Mouse (Mus musculus): ENCODE results near the gene Usp32. TPM values are rescaled to one million over a fixed set of nuclear protein-coding genes. Genes with fewer than 3 reads are reported as not detected.
A peak's percentile ranks its signal among the peaks of the same experiment; 100 is the strongest.
"Not testable (repeated sequence)": the region's sequence is repeated elsewhere in the genome, so short reads cannot be mapped to it uniquely, and the experiment has no call there.

The Usp32 gene
- polyA plus RNA-seq, 1 experiment from 2014 or later = 9.8 TPM

- Histone ChIP-seq H3K27me3 (no peaks in the 10 kb centered on the region), H3K4me3 (no peak overlapping the region), H3K9me3 (no peaks in the 10 kb centered on the region), H3K27ac (replicated peaks) (no peak overlapping the region), H3K4me2 (replicated peaks) (no peak overlapping the region), H3K4me1 (peaks cover 11% of the 10 kb centered on the region), H3K36me3 (no peaks in the 10 kb centered on the region), H3K9ac (replicated peaks) (no peak overlapping the region)
- WGBS = 87% methylated on average over 1 of the region's 1 CpGs
- ATAC-seq (replicated peaks) = no peak
These were observed 27.5 kb upstream of the Usp32 start for GRCm38 (mm10) chr11:85167503-85167902.

- ATAC-seq (replicated peaks) = no peak
- Histone ChIP-seq H3K27ac (replicated peaks) (no peak overlapping the region), H3K4me3 (no peak overlapping the region)
These were observed 24.4 kb upstream of the Usp32 start for GRCm38 (mm10) chr11:85164371-85164770.

GRCm38 (mm10) chr11:85163014-85163413 lies 23.1 kb upstream of the Usp32 start:
- H3K36me3 ChIP-seq; H3K4me3 ChIP-seq; ATAC-seq (replicated peaks); H3K4me2 ChIP-seq (replicated peaks); H3K9ac ChIP-seq (replicated peaks); H3K9me3 ChIP-seq; H3K27ac ChIP-seq (replicated peaks); H3K27me3 ChIP-seq; H3K4me1 ChIP-seq: not testable (repeated sequence)
- WGBS = 90% methylated on average over 1 of the region's 1 CpGs

More at GRCm38 (mm10) chr11:85164371-85164770, 24.4 kb upstream of the Usp32 start:
- Histone ChIP-seq H3K9me3 (no peaks in the 10 kb centered on the region), H3K4me2 (replicated peaks) (no peak overlapping the region), H3K9ac (replicated peaks) (no peak overlapping the region), H3K27me3 (no peaks in the 10 kb centered on the region), H3K4me1 (no peaks in the 10 kb centered on the region), H3K36me3 (no peaks in the 10 kb centered on the region)

GRCm38 (mm10) chr11:85157301-85157700 lies 17.3 kb upstream of the Usp32 start:
- H3K9ac ChIP-seq (replicated peaks) = no peak overlapping the region
- H3K27ac ChIP-seq (replicated peaks) = no peak overlapping the region
- H3K9me3 ChIP-seq = no peaks in the 10 kb centered on the region
- H3K27me3 ChIP-seq = no peaks in the 10 kb centered on the region
- H3K36me3 ChIP-seq = no peaks in the 10 kb centered on the region
- H3K4me1 ChIP-seq = no peaks in the 10 kb centered on the region
- WGBS = 72% methylated on average over 2 of the region's 2 CpGs
- no peak overlapping the region for H3K4me3 ChIP-seq
- H3K4me2 ChIP-seq (replicated peaks) = no peak overlapping the region
- ATAC-seq (replicated peaks) = no peak

- Histone ChIP-seq H3K27me3 (no peaks in the 10 kb centered on the region), H3K36me3 (no peaks in the 10 kb centered on the region), H3K4me2 (replicated peaks) (no peak overlapping the region), H3K27ac (replicated peaks) (no peak overlapping the region), H3K4me3 (no peak overlapping the region), H3K4me1 (no peaks in the 10 kb centered on the region), H3K9ac (replicated peaks) (no peak overlapping the region), H3K9me3 (no peaks in the 10 kb centered on the region)
- WGBS = 90% methylated on average over 2 of the region's 2 CpGs
- no peak for ATAC-seq (replicated peaks)
These were observed 12.4 kb upstream of the Usp32 start for GRCm38 (mm10) chr11:85152256-85152930.

GRCm38 (mm10) chr11:85138776-85139474 lies 1.0 kb downstream of the Usp32 start:
- Histone ChIP-seq H3K4me1 (peaks cover 27% of the 10 kb centered on the region), H3K4me2 (replicated peaks) (peak overlapping the region; percentile 76), H3K27ac (replicated peaks) (peak overlapping the region; percentile 89), H3K9me3 (no peaks in the 10 kb centered on the region), H3K36me3 (no peaks in the 10 kb centered on the region), H3K4me3 (peak overlapping the region; percentile 98), H3K27me3 (no peaks in the 10 kb centered on the region), H3K9ac (replicated peaks) (peak overlapping the region; percentile 90)
- peak; percentile 18; the same call in 1 of the 2 replicates for ATAC-seq (replicated peaks)
- 1% methylated on average over 17 of the region's 17 CpGs for WGBS

GRCm38 (mm10) chr11:85131542-85131941 lies 8.4 kb downstream of the Usp32 start:
- Histone ChIP-seq H3K27ac (replicated peaks) (no peak overlapping the region), H3K9me3 (no peaks in the 10 kb centered on the region), H3K4me2 (replicated peaks) (no peak overlapping the region), H3K4me3 (no peak overlapping the region), H3K27me3 (no peaks in the 10 kb centered on the region), H3K36me3 (no peaks in the 10 kb centered on the region), H3K4me1 (0 out of 2 replicates have a peak, but pooled peaks cover 3% of the 10 kb centered on the region), H3K9ac (replicated peaks) (no peak overlapping the region)
- no peak for ATAC-seq (replicated peaks)
- 86% methylated on average over 2 of the region's 2 CpGs for WGBS

- no peak for ATAC-seq (replicated peaks)
- Histone ChIP-seq H3K4me3 (no peak overlapping the region), H3K36me3 (no peaks in the 10 kb centered on the region), H3K9me3 (no peaks in the 10 kb centered on the region), H3K27me3 (no peaks in the 10 kb centered on the region), H3K9ac (replicated peaks) (no peak overlapping the region), H3K27ac (replicated peaks) (no peak overlapping the region), H3K4me2 (replicated peaks) (no peak overlapping the region), H3K4me1 (no peaks in the 10 kb centered on the region)
- WGBS = 98% methylated on average over 1 of the region's 1 CpGs
These were observed 11.1 kb downstream of the Usp32 start for GRCm38 (mm10) chr11:85128883-85129282.

- ATAC-seq (replicated peaks) = no peak
- no peaks in the 10 kb centered on the region for H3K9me3 ChIP-seq
These were observed 13.5 kb downstream of the Usp32 start for GRCm38 (mm10) chr11:85126257-85127102.

GRCm38 (mm10) chr11:85123267-85123992 lies 16.5 kb downstream of the Usp32 start:
- WGBS = 86% methylated on average over 3 of the region's 3 CpGs
- ATAC-seq (replicated peaks) = no peak
- H3K4me3 ChIP-seq = no peak overlapping the region
- no peak overlapping the region for H3K27ac ChIP-seq (replicated peaks)
- no peaks in the 10 kb centered on the region for H3K36me3 ChIP-seq
- H3K4me2 ChIP-seq (replicated peaks) = no peak overlapping the region
- H3K4me1 ChIP-seq = no peaks in the 10 kb centered on the region
- H3K9me3 ChIP-seq = no peaks in the 10 kb centered on the region
- no peak overlapping the region for H3K9ac ChIP-seq (replicated peaks)
- no peaks in the 10 kb centered on the region for H3K27me3 ChIP-seq

More at GRCm38 (mm10) chr11:85126257-85127102, 13.5 kb downstream of the Usp32 start:
- no peak overlapping the region for H3K4me2 ChIP-seq (replicated peaks)
- H3K4me1 ChIP-seq = no peaks in the 10 kb centered on the region
- no peak overlapping the region for H3K9ac ChIP-seq (replicated peaks)
- no peaks in the 10 kb centered on the region for H3K27me3 ChIP-seq
- H3K4me3 ChIP-seq = no peak overlapping the region
- WGBS = 87% methylated on average over 2 of the region's 2 CpGs
- H3K27ac ChIP-seq (replicated peaks) = no peak overlapping the region
- no peaks in the 10 kb centered on the region for H3K36me3 ChIP-seq

GRCm38 (mm10) chr11:85122073-85122472 lies 17.9 kb downstream of the Usp32 start:
- Histone ChIP-seq H3K4me1 (no peaks in the 10 kb centered on the region), H3K36me3 (no peaks in the 10 kb centered on the region), H3K4me2 (replicated peaks) (no peak overlapping the region), H3K27ac (replicated peaks) (no peak overlapping the region), H3K27me3 (no peaks in the 10 kb centered on the region), H3K4me3 (no peak overlapping the region), H3K9ac (replicated peaks) (no peak overlapping the region), H3K9me3 (no peaks in the 10 kb centered on the region)
- 93% methylated on average over 1 of the region's 1 CpGs for WGBS
- no peak for ATAC-seq (replicated peaks)
